Mouse (Mus musculus): ENCODE results near the gene Sema6d.

- TF ChIP-seq CTCF (IDR thresholded peaks at IDR 0.05; ENCODE audit: control insufficient read depth, insufficient read depth, low read length): no peak
- TF ChIP-seq POLR2A (IDR thresholded peaks at IDR 0.05; ENCODE audit: borderline replicate concordance, control insufficient read depth, low read depth, low read length): no peak
Observed at GRCm38 (mm10) chr2:124470346-124471042, 380.7 kb downstream of the Sema6d start.
